Mouse (Mus musculus): ENCODE measurements around the gene Lpin2.

Gene Lpin2

DNA sequence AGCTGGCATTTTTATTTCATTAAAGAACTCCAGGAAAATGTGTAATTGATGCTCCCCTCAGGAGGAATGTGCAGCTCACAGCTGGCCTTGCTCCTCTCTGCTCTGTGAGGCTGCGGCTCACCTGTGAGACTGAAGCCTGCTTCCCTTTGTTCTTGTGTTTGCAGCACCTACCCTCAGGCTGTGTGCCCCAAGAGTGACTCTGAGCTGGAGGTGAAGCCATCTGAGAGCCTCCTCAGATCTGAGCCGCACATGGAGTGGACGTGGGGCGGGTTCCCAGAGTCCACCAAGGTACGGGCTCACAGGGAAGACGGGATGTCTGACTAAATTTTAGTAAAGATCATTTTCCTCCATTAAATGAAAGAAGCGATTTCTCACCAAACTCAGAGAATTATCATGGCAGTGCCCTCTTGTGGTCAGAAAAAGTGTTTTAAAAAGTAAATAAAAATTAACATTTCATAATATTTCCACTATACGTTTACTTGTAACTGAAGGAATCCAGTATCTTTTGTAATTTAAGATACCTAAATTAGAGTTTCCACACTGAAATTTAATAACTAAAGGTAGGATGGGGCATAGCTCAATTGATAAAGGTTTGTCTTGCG is 47.8 kb downstream of the Lpin2 start:
- no peak for DNase-seq (ENCODE audit: low read depth, low spot score)

GRCm38 (mm10) chr17:71231998-71232397 is 49.6 kb downstream of the Lpin2 start:
- no peak for DNase-seq (ENCODE audit: low read depth, low spot score)

- no peak for DNase-seq (ENCODE audit: low read depth, low spot score)
Measured at GRCm38 (mm10) chr17:71233210-71233609, 50.9 kb downstream of the Lpin2 start.

- no peak for DNase-seq (ENCODE audit: low read depth, low spot score)
Measured at GRCm38 (mm10) chr17:71234041-71234594, 51.8 kb downstream of the Lpin2 start.

DNA sequence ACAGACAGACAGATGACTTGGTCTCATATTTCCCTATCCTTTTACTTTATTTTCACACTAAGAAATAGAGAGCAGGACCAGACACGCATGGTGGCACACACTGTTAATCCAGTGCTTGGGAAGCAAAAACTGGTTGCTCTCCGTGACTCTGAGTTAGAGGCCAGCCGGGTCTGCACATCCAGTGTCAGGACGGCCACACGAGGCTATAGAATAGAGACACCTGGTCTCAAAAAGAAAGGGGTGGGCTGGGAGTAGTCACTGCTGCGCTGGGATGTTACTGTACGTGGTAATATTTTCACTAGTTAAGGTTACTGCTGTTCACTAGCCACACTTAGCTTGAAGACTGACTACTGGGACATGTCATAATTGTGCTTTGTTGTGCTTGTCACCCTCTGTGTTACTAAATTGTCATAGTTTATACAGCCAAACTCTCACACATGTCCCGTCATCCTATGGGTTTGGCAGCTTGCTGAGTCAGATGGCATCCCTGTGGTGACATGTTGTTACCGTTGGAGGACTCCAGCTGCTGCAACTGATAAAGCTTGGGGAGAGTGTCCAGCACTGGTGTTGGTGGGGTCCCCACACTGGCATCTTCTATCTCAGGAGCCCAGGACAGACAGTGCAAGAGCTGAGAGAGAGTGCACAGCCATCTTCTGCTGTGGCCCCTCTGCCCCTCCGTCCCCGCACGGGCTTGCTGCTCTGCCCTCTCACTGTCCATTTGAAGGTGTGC is 53.0 kb downstream of the Lpin2 start:
- no peak for DNase-seq (ENCODE audit: low read depth, low spot score)

GRCm38 (mm10) chr17:71238494-71238893 is 56.1 kb downstream of the Lpin2 start:
- DNase-seq (ENCODE audit: low read depth, low spot score): no peak

DNA sequence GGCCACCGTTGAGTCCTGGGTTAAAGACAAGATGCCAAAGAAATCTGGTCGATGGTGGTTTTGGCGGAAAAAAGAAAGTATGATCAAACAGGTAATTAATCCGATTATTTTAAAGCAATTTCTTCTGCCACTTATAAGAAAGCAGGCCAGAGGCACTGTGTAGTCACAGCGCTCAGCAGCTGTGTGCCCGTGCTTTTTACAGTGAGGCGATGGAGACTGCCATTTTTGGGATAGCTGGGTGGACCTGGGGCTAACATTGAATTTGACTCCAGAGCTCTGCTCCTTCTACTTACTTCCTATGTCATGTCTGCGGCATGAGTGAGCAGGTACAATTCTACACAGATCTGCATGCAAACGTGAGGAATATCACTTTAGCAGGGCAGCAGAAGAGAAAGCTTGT is 58.5 kb downstream of the Lpin2 start:
- DNase-seq (ENCODE audit: low read depth, low spot score): no peak

- no peak for DNase-seq (ENCODE audit: low read depth, low spot score)
Measured at GRCm38 (mm10) chr17:71242666-71243065, 60.3 kb downstream of the Lpin2 start.

- DNase-seq (ENCODE audit: low read depth, low spot score): no peak
Measured at GRCm38 (mm10) chr17:71245133-71245532, 62.8 kb downstream of the Lpin2 start.

- no peak for DNase-seq (ENCODE audit: low read depth, low spot score)
Measured at GRCm38 (mm10) chr17:71246022-71246421, 63.7 kb downstream of the Lpin2 start.

DNA sequence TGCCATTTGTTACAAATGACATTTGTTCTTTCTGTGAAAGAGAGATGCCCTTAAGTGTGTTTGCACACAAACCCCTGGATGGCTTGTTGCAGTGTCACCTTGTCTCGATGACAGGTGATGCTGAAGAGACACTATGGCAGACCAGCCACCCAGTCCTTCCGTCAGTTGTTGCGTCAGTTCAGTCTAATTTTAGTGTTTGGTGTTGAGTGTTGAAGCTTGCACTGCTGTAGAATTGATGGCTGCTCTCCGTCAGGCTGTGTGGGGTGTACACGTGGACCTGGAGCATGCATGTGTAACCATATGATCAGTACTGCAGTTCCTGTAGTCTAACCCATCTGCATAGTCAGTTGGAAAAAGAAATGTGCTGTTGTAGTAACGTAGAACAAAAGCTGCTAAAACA is 66.6 kb downstream of the Lpin2 start:
- no peak for DNase-seq (ENCODE audit: low read depth, low spot score)

DNA sequence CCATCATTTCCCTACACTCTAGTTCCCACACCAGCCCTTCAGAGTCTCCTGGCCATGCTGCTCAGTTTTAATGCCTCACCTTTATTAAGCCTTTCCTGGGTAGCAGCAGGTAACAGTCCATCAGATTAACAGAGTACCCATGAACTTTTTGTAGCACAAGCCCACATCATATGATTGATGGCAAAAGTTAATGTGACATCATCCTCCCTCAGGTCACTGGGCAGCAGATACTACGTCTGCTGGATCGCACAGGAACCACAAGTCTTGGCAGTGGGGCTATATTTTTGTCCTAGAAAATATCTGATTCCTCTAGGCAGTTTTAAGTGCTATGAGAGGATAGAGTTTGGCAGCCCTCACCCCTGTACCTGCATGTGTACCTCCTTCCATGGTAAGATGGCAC is 67.7 kb downstream of the Lpin2 start:
- DNase-seq (ENCODE audit: low read depth, low spot score): no peak

DNA sequence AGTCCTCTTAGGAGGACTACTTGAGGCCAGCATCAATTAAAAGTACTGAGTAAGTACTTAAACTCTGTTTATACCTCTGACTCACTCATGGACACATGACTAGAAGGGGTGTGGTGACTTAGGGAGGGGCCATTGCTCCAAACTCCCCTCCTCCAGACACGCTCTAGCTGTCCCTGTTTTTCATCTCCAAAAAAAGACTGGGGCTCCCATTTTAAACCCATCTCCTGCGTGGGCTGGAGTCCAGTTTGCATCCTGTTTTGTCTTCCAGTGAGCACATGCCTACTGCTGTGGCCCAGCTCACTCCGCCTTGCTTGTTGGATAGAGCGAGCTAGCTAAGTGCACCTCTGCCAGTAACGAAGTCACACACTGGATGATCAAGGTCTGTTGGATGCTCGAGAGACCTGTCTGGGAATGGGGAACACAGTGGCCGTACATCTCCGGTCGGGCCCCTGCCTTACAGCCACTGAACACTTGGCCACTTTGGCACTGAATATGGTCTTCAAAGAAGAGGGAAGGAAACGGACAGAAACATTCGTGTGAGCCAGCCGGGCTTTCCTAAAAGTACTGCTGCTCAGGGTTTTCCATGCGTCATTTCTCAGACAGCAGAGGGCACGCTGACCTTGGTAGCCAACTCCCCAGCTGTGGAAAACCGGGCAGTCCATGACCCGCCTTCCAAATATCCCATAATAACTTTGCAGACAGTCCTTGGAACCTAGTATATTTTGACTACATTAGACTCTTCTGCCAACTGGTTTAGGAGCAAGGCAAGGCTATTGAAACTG is 68.7 kb downstream of the Lpin2 start:
- no peak for DNase-seq (ENCODE audit: low read depth, low spot score)

DNA sequence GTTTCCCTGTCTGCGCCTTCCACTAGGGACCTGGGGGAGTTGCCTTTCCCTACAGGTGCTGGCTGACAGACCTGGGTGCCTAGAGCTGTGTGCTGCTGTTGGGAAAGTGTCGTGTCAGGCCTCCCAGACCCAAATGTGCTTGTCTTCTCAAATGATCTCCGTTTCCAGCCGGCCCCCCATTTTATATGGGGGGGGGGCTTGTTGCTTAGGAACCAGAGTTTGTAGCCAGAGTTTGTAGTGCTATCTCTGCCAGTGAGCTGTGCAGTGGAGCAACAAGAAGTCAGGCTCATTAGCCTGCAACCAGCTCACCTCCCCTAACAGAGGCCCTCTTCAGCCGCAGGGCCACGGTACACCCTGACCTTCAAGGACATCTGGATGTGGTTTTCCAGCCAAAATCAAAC is 69.2 kb downstream of the Lpin2 start:
- no peak for DNase-seq (ENCODE audit: low read depth, low spot score)

DNA sequence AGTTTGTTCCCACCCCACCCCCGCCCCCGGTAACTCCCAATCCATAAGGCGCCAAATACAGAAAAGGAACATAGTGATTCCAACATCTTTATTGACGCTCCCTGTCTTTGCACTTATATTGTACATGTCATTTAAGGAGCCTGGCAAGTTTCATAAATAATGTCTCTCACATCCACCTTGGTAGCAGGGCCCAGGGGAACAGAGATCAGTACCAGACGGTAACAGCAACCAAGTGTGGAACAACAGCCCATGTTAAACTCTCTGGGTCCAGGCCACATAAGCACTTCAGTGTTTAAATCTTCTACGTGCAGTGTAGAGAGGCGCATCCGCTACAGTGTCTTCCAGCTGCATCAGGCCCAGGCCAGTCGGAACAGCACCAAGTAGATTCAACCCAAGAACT is 69.7 kb downstream of the Lpin2 start:
- DNase-seq (ENCODE audit: low read depth, low spot score): no peak

DNA sequence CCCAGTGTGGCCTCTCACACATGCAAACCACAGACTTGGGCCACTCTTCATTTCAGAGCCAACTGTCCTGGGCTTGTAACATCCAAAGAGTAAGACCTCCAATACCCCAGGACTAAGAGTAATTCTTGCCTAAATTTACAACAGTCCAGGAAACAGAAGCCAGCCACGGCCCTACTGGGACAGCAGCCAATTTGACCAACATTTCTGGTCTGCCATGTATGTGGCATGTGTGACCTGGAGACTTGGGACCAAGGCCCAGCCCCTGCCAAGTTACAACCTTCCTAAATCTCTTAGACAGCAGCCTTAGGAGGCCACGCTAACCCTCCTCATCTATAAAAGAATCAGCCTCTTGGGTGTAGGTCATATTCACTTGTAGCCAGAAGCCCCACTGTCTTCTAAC is 71.0 kb downstream of the Lpin2 start:
- DNase-seq (ENCODE audit: low read depth, low spot score): no peak

DNA sequence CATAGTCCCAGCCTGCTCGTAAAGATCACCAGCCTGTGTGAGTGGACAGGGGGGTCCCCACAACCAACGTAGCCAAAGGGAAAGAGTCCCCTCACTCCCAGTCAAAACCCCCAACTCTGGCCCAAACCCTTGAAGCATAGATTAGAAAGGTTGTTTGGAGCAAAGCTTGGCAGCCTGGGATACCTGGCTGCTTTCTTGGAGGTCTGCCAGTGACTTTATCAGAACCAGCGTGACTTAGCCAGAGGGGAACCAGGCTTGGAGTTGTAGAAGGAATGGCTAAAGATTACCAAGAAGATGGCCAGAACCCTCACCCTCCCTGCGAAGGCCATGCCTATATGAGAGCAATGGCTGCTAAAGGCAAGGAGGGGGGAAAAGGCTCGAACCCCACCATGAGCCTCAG is 71.7 kb downstream of the Lpin2 start:
- no peak for DNase-seq (ENCODE audit: low read depth, low spot score)

DNA sequence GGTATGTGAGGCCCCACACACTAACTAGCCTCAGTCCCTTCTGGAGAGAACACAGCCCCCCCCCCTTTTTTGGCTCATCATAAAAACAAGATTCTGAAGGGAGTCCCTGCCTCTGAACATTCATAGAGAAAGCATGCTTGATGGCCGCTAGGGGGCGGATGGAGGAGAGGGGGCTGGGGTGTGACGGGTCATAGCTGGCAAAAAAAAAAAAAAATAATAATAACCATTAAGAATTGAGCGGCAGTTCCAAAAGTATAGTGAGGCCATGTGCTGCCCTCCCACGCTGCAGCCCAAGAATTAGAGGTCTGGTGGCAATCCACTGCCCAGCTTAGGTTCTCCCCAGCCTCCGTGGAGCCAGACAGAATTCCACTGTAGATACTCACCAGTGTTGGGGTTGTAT is 72.4 kb downstream of the Lpin2 start:
- no peak for DNase-seq (ENCODE audit: low read depth, low spot score)

- no peak for DNase-seq (ENCODE audit: low read depth, low spot score)
Measured at GRCm38 (mm10) chr17:71256068-71256615, 73.8 kb downstream of the Lpin2 start.

- DNase-seq (ENCODE audit: low read depth, low spot score): no peak
Measured at GRCm38 (mm10) chr17:71256806-71257536, 74.6 kb downstream of the Lpin2 start.

DNA sequence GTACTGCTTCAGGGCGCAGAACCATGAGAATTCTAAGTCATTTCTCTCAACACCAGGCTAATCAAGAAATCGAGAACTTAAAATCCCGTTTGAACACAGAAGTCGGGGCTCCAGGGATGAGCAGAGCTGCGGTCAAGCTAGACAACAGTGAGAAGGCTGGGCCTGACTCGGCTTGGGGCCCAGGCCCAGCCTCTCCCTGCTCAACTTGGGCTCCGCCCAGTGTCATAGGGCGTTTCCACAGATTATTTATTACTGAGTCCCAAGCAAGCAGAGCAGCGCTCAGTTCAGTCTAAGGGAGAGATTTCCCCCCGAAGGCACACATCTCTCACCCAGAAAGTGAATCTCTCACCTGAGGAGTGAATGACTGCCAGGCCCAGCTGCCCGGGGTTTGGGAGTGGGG is 77.4 kb downstream of the Lpin2 start:
- no peak for DNase-seq (ENCODE audit: low read depth, low spot score)

DNA sequence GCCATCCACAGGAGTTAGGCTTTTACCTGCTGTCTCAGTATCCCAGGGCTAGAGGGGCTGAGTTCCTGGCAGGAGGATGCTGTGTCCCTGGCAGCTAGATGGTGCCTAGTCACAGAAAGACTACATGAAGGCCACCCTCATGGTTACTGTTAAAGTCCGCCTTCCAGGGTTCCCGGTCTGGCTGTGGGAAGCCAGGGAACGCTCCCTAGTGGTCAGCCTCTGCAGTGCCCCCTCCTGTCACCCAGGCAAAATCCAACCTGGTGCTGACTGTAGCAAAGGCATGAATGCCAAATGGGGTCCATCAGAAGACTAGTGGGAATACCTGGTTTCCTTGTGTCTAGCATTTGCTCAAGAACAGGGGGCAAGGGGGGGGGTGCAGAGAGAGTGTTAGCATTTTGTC is 78.3 kb downstream of the Lpin2 start:
- DNase-seq (ENCODE audit: low read depth, low spot score): no peak
